Mouse (Mus musculus) testis, adult 2 months (tissue): ENCODE data around the gene Leprot. TPM values are rescaled to one million over a fixed set of nuclear protein-coding genes. Genes with fewer than 3 reads are reported as not detected.

Source experiments
- H3K27ac ChIP-seq: fragments of 200-500 bp; 2 replicates; pipeline ENCODE4 v1.5.1; 2012; ENCODE audit warnings: low read depth, low read length; ENCODE audit not compliant: control insufficient read depth, insufficient read depth
- H3K27me3 ChIP-seq: fragments of 200-500 bp; 2 replicates; pipeline ENCODE4 v1.6.1; 2012; ENCODE audit warnings: mild to moderate bottlenecking, low read length, moderate library complexity; ENCODE audit not compliant: control insufficient read depth, insufficient read depth
- H3K36me3 ChIP-seq: fragments of 200-500 bp; 2 replicates; pipeline ENCODE4 v1.6.1; 2012; ENCODE audit warnings: mild to moderate bottlenecking, low read length; ENCODE audit not compliant: control insufficient read depth, insufficient read depth
- H3K4me1 ChIP-seq: fragments of 200-500 bp; 2 replicates; pipeline ENCODE4 v1.6.1; 2012; ENCODE audit warnings: low read length; ENCODE audit not compliant: control insufficient read depth, insufficient read depth
- H3K4me3 ChIP-seq: fragments of 200-500 bp; 2 replicates; pipeline ENCODE4 v1.5.1; 2012; ENCODE audit warnings: low read depth, mild to moderate bottlenecking, low read length, moderate library complexity, mixed read lengths; ENCODE audit not compliant: control insufficient read depth
- CTCF ChIP-seq: fragments of 200-500 bp; IDR thresholded peaks from 2 replicates; pipeline ENCODE4 v1.5.1; 2012; ENCODE audit warnings: low read depth, mild to moderate bottlenecking, inconsistent platforms, low read length, moderate library complexity; ENCODE audit not compliant: control insufficient read depth, insufficient read depth, insufficient replicate concordance
- POLR2A ChIP-seq: fragments of 200-500 bp; IDR thresholded peaks from 2 replicates; pipeline ENCODE4 v1.6.1; 2012; ENCODE audit warnings: low read depth, mild to moderate bottlenecking, inconsistent platforms, low read length, moderate library complexity; ENCODE audit not compliant: control insufficient read depth
- polyA plus RNA-seq: library from polyadenylated mRNA; depleted of rRNA; stranded (reverse); fragments of >200 nt; gene quantifications from 2 replicates; pipeline ENCODE4 v1.2.3, GENCODE M21; 2012; rRNA removed

Gene Leprot
- polyA plus RNA-seq, 1 experiment: 21.0 TPM

DNA sequence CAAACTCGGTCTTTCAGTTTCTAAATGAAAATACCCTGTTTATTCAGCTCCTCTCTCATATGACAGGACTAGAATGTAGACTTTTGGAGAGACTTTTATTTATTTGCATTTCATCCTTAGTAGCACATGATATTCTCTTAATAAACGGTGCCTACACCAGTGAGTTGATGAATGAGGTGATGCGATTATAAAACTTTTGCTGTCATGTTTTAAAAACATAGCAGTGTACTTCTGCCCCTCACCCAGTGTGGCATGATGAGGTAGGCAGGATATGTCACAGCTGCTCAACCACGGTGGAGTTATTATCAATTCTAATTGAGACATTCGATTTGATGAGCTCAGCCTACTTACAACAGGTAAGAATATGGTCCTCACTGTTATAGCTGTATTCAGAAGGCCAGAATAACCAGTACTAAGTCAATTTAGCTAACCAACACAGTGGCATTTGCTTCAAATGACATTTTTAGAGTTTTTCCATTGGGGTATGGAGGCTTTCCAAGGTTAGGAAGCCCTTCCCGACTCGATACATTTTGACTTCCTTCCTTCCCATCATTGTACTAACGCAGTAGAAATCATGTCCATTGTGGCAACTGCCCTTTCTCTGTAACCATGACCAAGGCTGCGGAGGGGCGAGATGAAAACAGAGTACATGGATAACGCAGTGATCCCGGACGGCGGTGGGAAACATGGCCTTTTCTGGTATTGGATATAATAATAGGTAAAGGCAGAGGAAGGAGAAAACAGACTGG is 53.5 kb downstream of the Leprot start:
- no peak for TF ChIP-seq POLR2A
- TF ChIP-seq CTCF: no peak
- Histone ChIP-seq H3K4me1 (no peaks in the 10 kb centered on the region), H3K27me3 (no peaks in the 10 kb centered on the region), H3K4me3 (no peak overlapping the region), H3K27ac (no peak overlapping the region), H3K36me3 (no peaks in the 10 kb centered on the region)

DNA sequence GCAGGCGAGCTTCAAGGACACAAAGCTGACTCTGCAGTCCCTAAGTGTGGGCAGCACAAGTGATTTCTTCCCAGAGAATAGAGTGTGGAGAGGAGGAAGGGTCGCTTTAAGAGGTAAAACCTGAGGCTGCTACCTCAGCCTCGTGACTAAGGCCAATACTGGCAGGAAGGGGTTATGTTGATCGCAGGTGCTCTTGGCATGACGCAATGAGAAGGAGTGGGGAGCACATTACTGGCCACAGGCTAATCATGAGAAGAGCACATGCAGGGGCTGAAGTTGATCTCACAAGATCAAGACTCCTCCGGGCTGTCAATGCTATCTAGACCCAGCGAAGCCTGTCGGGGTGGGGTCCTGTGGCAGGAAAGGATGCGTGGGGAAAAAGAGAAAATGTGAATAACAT is 57.8 kb downstream of the Leprot start:
- TF ChIP-seq POLR2A: no peak
- TF ChIP-seq CTCF: no peak
- Histone ChIP-seq H3K4me1 (no peaks in the 10 kb centered on the region), H3K36me3 (no peaks in the 10 kb centered on the region), H3K4me3 (no peak overlapping the region), H3K27me3 (no peaks in the 10 kb centered on the region), H3K27ac (no peak overlapping the region)

DNA sequence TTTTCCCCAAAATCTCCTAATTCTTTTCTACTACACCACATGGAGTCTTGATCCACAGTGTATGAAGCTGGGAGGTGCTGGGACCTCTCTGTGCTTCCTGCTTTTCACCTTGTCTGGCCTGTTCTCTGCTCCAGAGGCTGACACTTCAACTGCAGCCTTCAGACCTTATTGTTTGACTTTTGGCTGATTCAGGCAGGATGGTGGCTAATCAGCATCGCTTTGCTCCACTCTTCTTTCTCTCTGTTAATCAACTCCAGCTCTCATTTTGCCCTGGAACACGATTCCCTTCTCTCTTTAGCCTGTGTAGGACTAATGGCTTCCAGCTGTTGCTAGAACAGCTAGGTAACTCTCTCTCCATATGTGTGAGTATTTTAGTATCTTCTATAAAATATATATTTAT is 59.7 kb downstream of the Leprot start:
- no peaks in the 10 kb centered on the region for H3K4me1 ChIP-seq
- no peaks in the 10 kb centered on the region for H3K36me3 ChIP-seq
- no peak overlapping the region for H3K4me3 ChIP-seq
- H3K27ac ChIP-seq: no peak overlapping the region
- H3K27me3 ChIP-seq: no peaks in the 10 kb centered on the region
- TF ChIP-seq CTCF (no peak), POLR2A (no peak)

DNA sequence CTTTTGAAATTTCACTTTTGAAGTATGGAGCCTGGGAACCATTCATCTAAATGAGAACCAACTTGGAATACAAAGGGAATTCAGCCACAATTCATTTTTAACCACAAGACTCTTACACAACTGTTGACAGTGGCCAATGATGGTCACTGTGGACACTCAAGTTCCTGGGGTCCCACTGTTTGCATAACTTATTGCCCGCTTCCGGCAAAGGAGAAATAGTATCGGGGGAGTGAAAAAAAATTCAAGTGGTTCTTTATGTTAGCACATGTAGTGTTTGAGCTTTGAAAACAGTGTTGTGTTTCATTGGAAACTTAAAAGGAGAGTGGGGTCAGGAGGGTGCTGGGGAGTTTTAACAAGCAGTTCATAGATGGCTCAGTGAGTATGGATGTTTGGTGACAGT is 60.4 kb downstream of the Leprot start:
- no peak overlapping the region for H3K4me3 ChIP-seq
- no peaks in the 10 kb centered on the region for H3K36me3 ChIP-seq
- H3K27ac ChIP-seq: no peak overlapping the region
- no peak for TF ChIP-seq POLR2A
- no peaks in the 10 kb centered on the region for H3K27me3 ChIP-seq
- H3K4me1 ChIP-seq: no peaks in the 10 kb centered on the region

Other genes starting within 250 kb of the Leprot start
- gene Ak4, start 228.4 kb upstream of the Leprot start, polyA plus RNA-seq: 3.3 and 4.2 TPM in 2 replicates
- 1.5 TPM in 2 replicates for gene Dnajc6, start 151.1 kb upstream of the Leprot start, polyA plus RNA-seq
- 0.11 and 0.19 TPM in 2 replicates for gene Lepr, start 69.7 kb downstream of the Leprot start, polyA plus RNA-seq
- gene B020004J07Rik, start 196.3 kb downstream of the Leprot start, polyA plus RNA-seq: not detected in 2 replicates
- not detected in 2 replicates for gene C130073F10Rik, start 246.1 kb downstream of the Leprot start, polyA plus RNA-seq